Mouse (Mus musculus): ENCODE measurements around the gene Fgfr2.

GRCm38 (mm10) chr7:130621068-130621467 is 2502.1 kb downstream of the Fgfr2 start:
- TF ChIP-seq POLR2A (IDR thresholded peaks at IDR 0.05; ENCODE audit: low read depth, low read length) (no peak), CTCF (conservative IDR thresholded peaks at IDR 0.05; ENCODE audit: insufficient read depth, insufficient read length, low read depth, low read length) (no peak)

Measured in kidney, adult 2 months (tissue).